Mouse (Mus musculus): ENCODE results near the gene Abca13.

Abca13 gene

GRCm38 (mm10) chr11:9536811-9537210, 345.1 kb downstream of the Abca13 start:
- peak; percentile 2 to 3 for DNase-seq

GRCm38 (mm10) chr11:9538328-9538727, 346.6 kb downstream of the Abca13 start:
- no peak for DNase-seq

- no peak for DNase-seq
Observed at GRCm38 (mm10) chr11:9560026-9560425, 368.3 kb downstream of the Abca13 start.

- no peak for DNase-seq
Observed at GRCm38 (mm10) chr11:9568302-9568701, 376.6 kb downstream of the Abca13 start.

- no peak for DNase-seq
Observed at GRCm38 (mm10) chr11:9570319-9570718, 378.6 kb downstream of the Abca13 start.

- DNase-seq: no peak
Observed at GRCm38 (mm10) chr11:9574894-9575293, 383.2 kb downstream of the Abca13 start.

- no peak for DNase-seq
Observed at GRCm38 (mm10) chr11:9591757-9592316, 400.1 kb downstream of the Abca13 start.

GRCm38 (mm10) chr11:9597299-9597698, 405.6 kb downstream of the Abca13 start:
- DNase-seq: no peak

- no peak for DNase-seq
Observed at GRCm38 (mm10) chr11:9601096-9601495, 409.4 kb downstream of the Abca13 start.

- no peak for DNase-seq
Observed at GRCm38 (mm10) chr11:9602137-9602536, 410.4 kb downstream of the Abca13 start.

GRCm38 (mm10) chr11:9608249-9608648, 416.5 kb downstream of the Abca13 start:
- DNase-seq: no peak

GRCm38 (mm10) chr11:9609075-9609474, 417.3 kb downstream of the Abca13 start:
- no peak for DNase-seq

GRCm38 (mm10) chr11:9616133-9616532, 424.4 kb downstream of the Abca13 start:
- no peak for DNase-seq

- no peak for DNase-seq
Observed at GRCm38 (mm10) chr11:9616665-9617064, 424.9 kb downstream of the Abca13 start.

GRCm38 (mm10) chr11:9619986-9620385, 428.2 kb downstream of the Abca13 start:
- no peak for DNase-seq

- no peak for DNase-seq
Observed at GRCm38 (mm10) chr11:9622888-9623287, 431.1 kb downstream of the Abca13 start.

GRCm38 (mm10) chr11:9624753-9625152, 433.0 kb downstream of the Abca13 start:
- DNase-seq: no peak

- DNase-seq: no peak
Observed at GRCm38 (mm10) chr11:9625812-9626211, 434.1 kb downstream of the Abca13 start.

- DNase-seq: no peak
Observed at GRCm38 (mm10) chr11:9647272-9647671, 455.5 kb downstream of the Abca13 start.

GRCm38 (mm10) chr11:9647991-9648390, 456.2 kb downstream of the Abca13 start:
- no peak for DNase-seq

- DNase-seq: no peak
Observed at GRCm38 (mm10) chr11:9666648-9667255, 475.0 kb downstream of the Abca13 start.

- DNase-seq: no peak
Observed at GRCm38 (mm10) chr11:9669430-9669829, 477.7 kb downstream of the Abca13 start.

GRCm38 (mm10) chr11:9684952-9685351, 493.2 kb downstream of the Abca13 start:
- no peak for DNase-seq

GRCm38 (mm10) chr11:9705190-9705589, 513.4 kb downstream of the Abca13 start:
- no peak for DNase-seq
